Mouse (Mus musculus) limb, embryonic 14.5 days (tissue): Measurements from ENCODE around the gene Olfr727. TPM values are rescaled to one million over a fixed set of nuclear protein-coding genes. Genes with fewer than 3 reads are reported as not detected.

Source experiments
- ATAC-seq: fragments of 200-750 bp; cut with Nextera tagmentation; 2 replicates; pipeline ENCODE4 v1.8.0; 2017; ENCODE audit warnings: low read depth, moderate number of reproducible peaks, moderate TSS enrichment; ENCODE audit not compliant: low FRiP score
- DNase-seq: peaks from one replicate; pipeline ENCODE4 v3.0.0-alpha.2; 2015; ENCODE audit warnings: low spot score
- H3K27ac ChIP-seq: fragments of 300-500 bp; sonication (generic); replicated peaks from 2 replicates; pipeline ENCODE4 v1.5.1; 2014; ENCODE audit warnings: low read depth, mild to moderate bottlenecking, low read length, moderate library complexity, mixed read lengths
- H3K27me3 ChIP-seq: fragments of 300-500 bp; sonication (generic); 2 replicates; pipeline ENCODE4 v1.6.1; 2014; ENCODE audit warnings: low read length, mixed read lengths; ENCODE audit not compliant: control insufficient read depth, insufficient read depth
- H3K36me3 ChIP-seq: fragments of 300-500 bp; sonication (generic); 2 replicates; pipeline ENCODE4 v1.6.1; 2014; ENCODE audit warnings: mild to moderate bottlenecking, low read length, moderate library complexity, mixed read lengths; ENCODE audit not compliant: control insufficient read depth, insufficient read depth
- H3K4me1 ChIP-seq: fragments of 300-500 bp; sonication (generic); 2 replicates; pipeline ENCODE4 v1.6.1; 2014; ENCODE audit warnings: antibody characterized with exemption, low read length, mixed read lengths; ENCODE audit not compliant: control insufficient read depth, insufficient read depth
- H3K4me2 ChIP-seq: fragments of 300-500 bp; sonication (generic); replicated peaks from 2 replicates; pipeline ENCODE4 v1.6.1; 2014; ENCODE audit warnings: low read depth, mild to moderate bottlenecking, low read length, moderate library complexity; ENCODE audit not compliant: severe bottlenecking
- H3K4me3 ChIP-seq: fragments of 300-500 bp; sonication (generic); replicated peaks from 2 replicates; pipeline ENCODE4 v1.5.1; 2014; ENCODE audit warnings: low read length
- H3K9ac ChIP-seq: fragments of 300-500 bp; sonication (generic); 2 replicates; pipeline ENCODE4 v1.6.1; 2014; ENCODE audit warnings: mild to moderate bottlenecking, low read depth, low read length, moderate library complexity; ENCODE audit not compliant: severe bottlenecking
- H3K9me3 ChIP-seq: fragments of 300-500 bp; sonication (generic); 2 replicates; pipeline ENCODE4 v1.6.1; 2016; ENCODE audit warnings: low read length; ENCODE audit not compliant: control insufficient read depth
- POLR2A ChIP-seq: fragments of 200-500 bp; IDR thresholded peaks from 2 replicates; pipeline ENCODE4 v1.8.0; 2012; ENCODE audit warnings: inconsistent platforms, mild to moderate bottlenecking, moderate library complexity, borderline replicate concordance; ENCODE audit not compliant: insufficient read depth, insufficient read length; ENCODE audit errors: extremely low read depth
- WGBS: fragments of 180-500 bp; shearing (Covaris S2); extraction: QIAGEN DNeasy Blood & Tissue Kit; methylation state at CpG from one replicate; pipeline ENCODE4 v1.1.7; 2014; 5-methylcytosine and 5-hydroxymethylcytosine counted together
- polyA plus RNA-seq, 2 experiments: library from polyadenylated mRNA; depleted of rRNA in 1 of 2; stranded (reverse) in 1 of 2; unstranded in 1 of 2; fragments of >200 nt; fragmentation: Nextera tagmentation in 1 of 2; extraction: Ambion mirVana in 1 of 2; gene quantifications; 2 replicates each; pipeline versions ENCODE4 v1.2.1 to v1.2.3; 2012 to 2014

Olfr727 gene
- polyA plus RNA-seq (2012; rRNA removed) (not detected in 2 replicates), polyA plus RNA-seq (2014; fragmentation: Nextera tagmentation; extraction: Ambion mirVana) (not detected in 2 replicates)

DNA sequence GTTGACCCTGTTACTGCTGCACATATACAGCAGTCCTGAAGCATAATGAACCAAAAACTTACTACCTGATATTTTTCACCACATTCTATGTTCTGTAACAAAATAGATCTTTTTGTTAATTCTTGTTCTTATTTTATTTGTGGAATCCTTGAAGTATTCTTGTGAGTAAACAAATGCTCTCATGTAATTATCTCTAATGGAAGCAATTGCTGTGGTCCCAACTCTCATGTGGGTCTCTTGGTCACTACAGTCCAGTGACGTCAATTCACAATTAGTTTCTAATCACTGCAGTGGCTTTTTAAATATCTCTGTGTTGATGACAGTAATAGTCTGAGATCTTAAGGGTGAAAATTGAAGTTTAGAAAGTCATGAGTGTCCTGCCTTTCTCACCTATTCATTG is at the start of gene Olfr727:
Gene Olfr727, plus strand, starts transcription at position 301 of the 400 bp plus-strand sequence.
- Histone ChIP-seq H3K4me3 (no peak within 1 kb of the TSS), H3K27ac (no peak within 1 kb of the TSS), H3K27me3 (no peaks in the 10 kb centered on the region), H3K36me3 (no peaks in the 10 kb centered on the region), H3K4me1 (no peaks in the 10 kb centered on the region), H3K4me2 (no peak within 1 kb of the TSS), H3K9me3 (no peaks in the 10 kb centered on the region), H3K9ac (no peak within 1 kb of the TSS)
- TF ChIP-seq POLR2A, result no peak
- 89% methylated on average over 1 of the region's 1 CpGs for WGBS
- DNase-seq (no peak), ATAC-seq (no peak)

- Histone ChIP-seq H3K4me2 (no peak within 1 kb of the TSS), H3K27me3 (no peaks in the 10 kb centered on the region), H3K36me3 (no peaks in the 10 kb centered on the region), H3K4me1 (no peaks in the 10 kb centered on the region), H3K4me3 (no peak within 1 kb of the TSS), H3K9ac (no peak within 1 kb of the TSS), H3K27ac (no peak within 1 kb of the TSS), H3K9me3 (no peaks in the 10 kb centered on the region)
- DNase-seq (no peak), ATAC-seq (no peak)
- TF ChIP-seq POLR2A, result no peak
- 72% methylated on average over 1 of the region's 1 CpGs for WGBS
These were observed 32.1 kb upstream of the Olfr727 start, which contains the start of gene Olfr726 for GRCm38 (mm10) chr14:50090853-50091252. Gene Olfr726, minus strand, starts transcription at chr14:50090953.

DNA sequence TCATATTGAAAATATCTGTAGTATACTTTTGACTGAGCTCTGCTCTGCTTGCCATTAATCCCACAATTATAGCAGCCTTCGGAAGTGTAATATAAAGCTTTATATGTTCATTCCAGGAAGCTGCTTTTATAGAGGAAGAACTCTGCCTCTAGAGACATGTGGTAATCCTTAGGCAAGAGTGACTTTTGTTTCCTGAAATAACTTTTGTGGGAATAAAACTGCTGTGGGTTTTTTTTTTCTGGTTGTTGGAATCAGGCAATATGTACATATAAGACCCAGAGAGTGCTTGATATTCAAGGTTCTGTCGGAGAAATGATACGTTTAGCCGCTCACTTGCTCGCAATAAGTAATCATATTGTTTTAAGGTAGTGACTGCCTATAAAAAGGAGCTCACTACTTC is 19.6 kb downstream of the Olfr727 start, which contains the start of gene Olfr728:
Gene Olfr728, minus strand, starts transcription at position 101 of the 400 bp plus-strand sequence.
- no peaks in the 10 kb centered on the region for H3K27me3 ChIP-seq
- H3K27ac ChIP-seq, result no peak within 1 kb of the TSS
- ATAC-seq, result no peak
- no peak within 1 kb of the TSS for H3K4me2 ChIP-seq
- DNase-seq, result no peak
- H3K4me1 ChIP-seq, result no peaks in the 10 kb centered on the region
- no peak for TF ChIP-seq POLR2A
- H3K9ac ChIP-seq, result no peak within 1 kb of the TSS
- 76% methylated on average over 5 of the region's 5 CpGs for WGBS
- H3K4me3 ChIP-seq, result no peak within 1 kb of the TSS
- H3K36me3 ChIP-seq, result no peaks in the 10 kb centered on the region
- no peaks in the 10 kb centered on the region for H3K9me3 ChIP-seq

GRCm38 (mm10) chr14:50152810-50153209 is 29.8 kb downstream of the Olfr727 start, which contains the start of gene Olfr729:
Gene Olfr729, minus strand, starts transcription at chr14:50152910.
- Histone ChIP-seq H3K27me3 (no peaks in the 10 kb centered on the region), H3K4me2 (no peak within 1 kb of the TSS), H3K4me1 (no peaks in the 10 kb centered on the region), H3K27ac (no peak within 1 kb of the TSS), H3K36me3 (no peaks in the 10 kb centered on the region), H3K9me3 (no peaks in the 10 kb centered on the region), H3K9ac (no peak within 1 kb of the TSS), H3K4me3 (no peak within 1 kb of the TSS)
- DNase-seq (no peak), ATAC-seq (no peak)
- TF ChIP-seq POLR2A, result no peak

Other genes with a start within 250 kb of the Olfr727 start
- gene Olfr722, start 221.2 kb upstream of the Olfr727 start, polyA plus RNA-seq (2012; rRNA removed), result not detected in 2 replicates
- gene Olfr722, start 221.2 kb upstream of the Olfr727 start, polyA plus RNA-seq (2014; fragmentation: Nextera tagmentation; extraction: Ambion mirVana), result not detected in 2 replicates
- not detected in 2 replicates for gene Olfr723, start 191.4 kb upstream of the Olfr727 start, polyA plus RNA-seq (2012; rRNA removed)
- not detected in 2 replicates for gene Olfr723, start 191.4 kb upstream of the Olfr727 start, polyA plus RNA-seq (2014; fragmentation: Nextera tagmentation; extraction: Ambion mirVana)
- not detected in 2 replicates for gene Olfr724, start 159.9 kb upstream of the Olfr727 start, polyA plus RNA-seq (2012; rRNA removed)
- not detected in 2 replicates for gene Olfr724, start 159.9 kb upstream of the Olfr727 start, polyA plus RNA-seq (2014; fragmentation: Nextera tagmentation; extraction: Ambion mirVana)
- gene Olfr725, start 82.8 kb upstream of the Olfr727 start, polyA plus RNA-seq (2012; rRNA removed), result not detected in 2 replicates
- not detected in 2 replicates for gene Olfr725, start 82.8 kb upstream of the Olfr727 start, polyA plus RNA-seq (2014; fragmentation: Nextera tagmentation; extraction: Ambion mirVana)
- gene Olfr726, start 32.2 kb upstream of the Olfr727 start, polyA plus RNA-seq (2012; rRNA removed), result not detected in 2 replicates
- not detected in 2 replicates for gene Olfr726, start 32.2 kb upstream of the Olfr727 start, polyA plus RNA-seq (2014; fragmentation: Nextera tagmentation; extraction: Ambion mirVana)
- gene Olfr728, start 19.5 kb downstream of the Olfr727 start, polyA plus RNA-seq (2012; rRNA removed), result not detected in 2 replicates
- gene Olfr728, start 19.5 kb downstream of the Olfr727 start, polyA plus RNA-seq (2014; fragmentation: Nextera tagmentation; extraction: Ambion mirVana), result not detected in 2 replicates
- gene Olfr729, start 29.7 kb downstream of the Olfr727 start, polyA plus RNA-seq (2012; rRNA removed), result not detected in 2 replicates
- not detected in 2 replicates for gene Olfr729, start 29.7 kb downstream of the Olfr727 start, polyA plus RNA-seq (2014; fragmentation: Nextera tagmentation; extraction: Ambion mirVana)
- not detected in 2 replicates for gene Olfr730, start 65.0 kb downstream of the Olfr727 start, polyA plus RNA-seq (2012; rRNA removed)
- not detected in 2 replicates for gene Olfr730, start 65.0 kb downstream of the Olfr727 start, polyA plus RNA-seq (2014; fragmentation: Nextera tagmentation; extraction: Ambion mirVana)
- not detected in 2 replicates for gene Olfr731, start 118.7 kb downstream of the Olfr727 start, polyA plus RNA-seq (2012; rRNA removed)
- not detected in 2 replicates for gene Olfr731, start 118.7 kb downstream of the Olfr727 start, polyA plus RNA-seq (2014; fragmentation: Nextera tagmentation; extraction: Ambion mirVana)
- not detected in 2 replicates for gene Olfr732, start 161.0 kb downstream of the Olfr727 start, polyA plus RNA-seq (2012; rRNA removed)
- gene Olfr732, start 161.0 kb downstream of the Olfr727 start, polyA plus RNA-seq (2014; fragmentation: Nextera tagmentation; extraction: Ambion mirVana), result not detected in 2 replicates
- gene Olfr733, start 178.3 kb downstream of the Olfr727 start, polyA plus RNA-seq (2012; rRNA removed), result 0.12 TPM in 1 of 2 replicates, not detected in the other
- gene Olfr733, start 178.3 kb downstream of the Olfr727 start, polyA plus RNA-seq (2014; fragmentation: Nextera tagmentation; extraction: Ambion mirVana), result not detected in 2 replicates
- not detected in 2 replicates for gene Olfr734, start 203.6 kb downstream of the Olfr727 start, polyA plus RNA-seq (2012; rRNA removed)
- not detected in 2 replicates for gene Olfr734, start 203.6 kb downstream of the Olfr727 start, polyA plus RNA-seq (2014; fragmentation: Nextera tagmentation; extraction: Ambion mirVana)
- not detected in 2 replicates for gene Olfr735, start 225.7 kb downstream of the Olfr727 start, polyA plus RNA-seq (2012; rRNA removed)
- not detected in 2 replicates for gene Olfr735, start 225.7 kb downstream of the Olfr727 start, polyA plus RNA-seq (2014; fragmentation: Nextera tagmentation; extraction: Ambion mirVana)
- gene Tlr11, start 234.7 kb downstream of the Olfr727 start, polyA plus RNA-seq (2012; rRNA removed), result 0.04 TPM in 2 replicates
- gene Tlr11, start 234.7 kb downstream of the Olfr727 start, polyA plus RNA-seq (2014; fragmentation: Nextera tagmentation; extraction: Ambion mirVana), result not detected in 2 replicates